Mouse (Mus musculus): ENCODE results near the gene Akap8l.
A peak's percentile ranks its signal among the peaks of the same experiment; 100 is the strongest.

Akap8l gene

DNA sequence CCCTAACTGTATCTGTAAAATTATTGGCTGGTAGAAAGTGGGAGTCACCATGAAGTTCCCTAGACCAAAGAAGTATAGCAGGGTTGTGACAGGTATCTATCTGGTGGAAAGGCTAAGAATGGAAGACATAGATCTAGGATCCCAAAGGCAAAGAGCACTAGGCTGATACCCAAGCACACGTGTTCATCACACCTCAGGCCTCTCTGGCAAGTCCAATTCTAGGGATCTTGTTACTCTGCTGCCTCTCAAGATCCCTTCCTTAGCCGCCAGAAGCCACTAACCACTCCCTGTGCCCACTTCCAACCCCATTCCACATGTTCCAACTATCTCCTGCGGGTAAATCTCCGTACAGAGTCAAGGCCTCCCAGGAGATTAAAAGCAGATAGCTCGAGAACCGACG, 30.5 kb downstream of the Akap8l start:
- DNase-seq (ENCODE audit: low spot score in 2 of 2), result peak in 1 of 2 experiments; percentile 12

DNA sequence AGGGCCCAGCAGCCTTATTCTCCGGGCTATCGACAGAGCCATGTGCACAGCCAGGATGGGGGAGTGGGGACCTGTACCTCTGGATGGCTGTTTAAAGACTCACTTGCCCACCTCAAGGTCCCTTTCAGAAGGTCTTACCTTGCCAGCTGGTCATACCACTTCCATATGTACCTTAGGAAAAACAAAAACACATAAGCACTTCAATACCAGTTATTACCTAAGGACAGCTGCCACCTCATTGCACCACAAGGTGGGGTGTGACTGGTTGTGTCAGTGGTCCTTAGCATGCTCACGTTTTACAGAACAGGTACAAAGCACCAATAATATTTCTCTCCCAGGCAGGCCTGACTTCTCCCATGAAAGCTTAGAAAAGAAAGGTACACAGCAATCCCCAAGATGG, 32.7 kb downstream of the Akap8l start:
- no peak for DNase-seq (ENCODE audit: low spot score in 2 of 2)

DNA sequence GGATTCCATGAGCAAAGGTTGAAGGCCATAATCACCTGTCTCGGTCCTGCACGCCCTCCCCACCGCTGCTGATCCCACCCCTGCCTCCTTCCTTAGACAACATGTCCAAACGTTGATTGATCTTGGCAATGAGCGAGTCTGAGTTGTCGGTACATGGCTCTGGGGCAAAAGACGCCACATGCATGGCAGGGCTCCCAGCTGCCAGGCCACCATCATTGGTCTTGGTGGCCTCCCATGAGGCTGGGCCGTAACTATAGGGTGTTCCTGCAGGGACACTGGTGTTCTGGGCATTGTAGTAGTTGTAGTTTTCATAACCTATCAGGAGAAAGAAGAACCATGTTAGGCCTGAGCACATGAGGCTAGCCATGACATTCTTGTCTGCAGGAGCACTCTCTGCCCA, 33.4 kb downstream of the Akap8l start:
- no peak for DNase-seq (ENCODE audit: low spot score in 2 of 2)

DNA sequence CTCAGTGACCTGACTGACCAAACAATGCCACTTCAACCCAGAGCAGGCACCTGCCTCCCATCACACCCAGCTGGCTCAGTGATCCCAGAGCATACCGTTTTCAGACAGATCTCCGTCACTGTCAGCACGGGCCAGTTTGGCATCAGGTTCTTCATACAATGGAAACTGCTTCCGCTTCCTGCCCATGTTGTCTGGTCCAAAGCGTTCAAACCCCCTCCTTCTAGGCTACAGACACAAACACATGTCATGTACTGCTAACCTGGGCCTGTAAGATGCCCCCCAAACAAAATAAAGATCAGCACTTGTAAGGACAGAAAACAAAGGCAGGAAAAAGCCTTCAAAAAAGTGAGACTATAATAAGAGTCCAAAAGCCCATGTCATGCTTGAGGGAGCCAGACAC, 34.8 kb downstream of the Akap8l start:
- DNase-seq (ENCODE audit: low spot score in 2 of 2), result no peak

DNA sequence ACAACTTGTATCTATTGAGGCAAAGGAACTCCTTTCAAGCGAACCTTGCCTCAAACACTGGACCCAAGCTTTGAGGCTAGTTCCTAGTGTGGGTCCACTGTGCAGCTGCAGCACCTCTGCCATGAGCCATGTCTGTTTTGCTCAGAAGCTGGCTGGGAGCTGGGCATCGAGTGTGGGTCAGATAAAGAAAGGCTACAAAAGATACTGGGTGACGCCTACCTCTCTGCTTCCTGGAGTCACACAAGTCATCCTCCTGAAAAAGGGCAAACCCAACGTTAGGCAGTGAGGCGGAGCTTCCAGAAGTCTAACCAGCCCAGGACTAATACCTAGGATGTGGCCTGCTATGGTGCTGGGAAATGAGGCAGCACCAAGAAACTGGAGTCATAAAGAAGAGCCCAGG, 36.5 kb downstream of the Akap8l start:
- no peak for DNase-seq (ENCODE audit: low spot score in 2 of 2)

DNA sequence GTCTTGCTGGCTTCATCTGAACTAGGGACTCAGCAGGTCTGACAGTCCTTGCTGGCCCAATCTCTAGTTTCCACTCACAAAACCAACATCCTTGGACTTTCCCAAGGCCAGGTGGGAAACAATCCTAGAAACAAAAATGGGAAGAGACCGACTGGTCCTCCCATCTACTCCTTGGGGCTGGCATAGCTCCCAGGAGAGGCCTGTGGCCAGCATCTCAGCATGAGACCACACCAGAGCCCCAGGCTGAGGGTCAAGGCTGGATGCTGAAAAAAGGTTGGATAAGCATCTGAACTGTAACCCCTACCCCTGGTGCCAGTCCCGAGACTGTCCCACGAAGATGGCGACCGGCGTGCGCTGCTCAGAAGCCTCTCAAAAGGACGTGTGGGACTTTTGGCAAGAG, 37.6 kb downstream of the Akap8l start:
- no peak for DNase-seq (ENCODE audit: low spot score in 2 of 2)

DNA sequence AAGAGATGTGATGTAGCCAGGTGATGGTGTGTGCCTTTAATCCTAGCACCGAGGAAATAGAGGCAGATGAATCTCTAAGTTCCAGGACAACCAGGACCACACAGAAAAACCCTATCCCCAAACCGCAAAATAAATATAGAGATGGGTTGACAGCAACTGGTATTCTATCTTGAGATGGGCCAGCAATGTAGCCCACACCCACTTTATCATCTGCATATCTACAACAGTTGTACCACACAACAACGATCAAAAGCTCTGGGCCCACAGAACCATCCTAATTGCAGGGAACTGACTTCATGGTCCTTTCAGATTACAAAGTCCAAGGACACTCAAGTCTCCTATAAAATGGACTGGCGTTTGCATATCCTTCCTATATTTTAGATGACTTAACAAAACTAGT, 42.4 kb downstream of the Akap8l start:
- DNase-seq (ENCODE audit: low spot score in 2 of 2), result no peak

DNA sequence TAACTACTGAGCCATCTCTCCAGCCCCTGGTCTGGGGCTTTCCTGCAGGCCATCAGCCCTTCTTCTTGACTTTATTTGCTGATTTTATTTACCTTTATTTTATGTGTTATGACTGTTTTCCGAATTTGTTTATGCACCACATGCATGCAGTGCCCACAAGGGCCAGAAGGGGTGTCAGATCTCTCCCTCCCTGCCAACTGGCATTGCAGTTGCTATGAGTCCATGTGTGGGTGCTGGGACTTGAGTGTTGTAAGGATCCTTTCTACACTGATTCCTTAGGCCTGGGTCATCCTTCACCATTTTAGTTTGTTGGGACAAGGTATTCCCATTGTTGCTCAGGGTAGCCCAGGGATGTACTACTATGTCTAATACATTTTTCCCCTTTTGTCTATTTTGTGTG, 52.3 kb downstream of the Akap8l start:
- DNase-seq (ENCODE audit: low spot score in 2 of 2), result no peak

DNA sequence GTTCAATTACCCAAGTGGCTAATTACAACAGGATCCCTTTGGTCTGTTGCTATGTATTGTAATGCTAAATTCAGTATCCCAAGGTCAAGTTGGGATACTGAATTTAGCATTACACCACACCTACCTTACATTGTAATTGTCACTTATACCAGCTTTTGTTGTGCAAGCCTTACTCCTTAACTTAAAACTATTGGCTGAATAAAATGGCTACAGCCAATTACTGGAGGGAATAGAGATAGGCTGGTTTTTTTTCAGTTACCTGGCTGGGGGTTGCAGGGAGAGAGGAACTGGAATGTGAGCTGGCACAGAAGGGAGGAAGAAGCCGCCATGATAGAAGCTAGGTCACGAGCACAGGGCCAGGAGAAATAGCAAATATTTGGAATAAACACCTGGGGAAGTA, 54.5 kb downstream of the Akap8l start:
- DNase-seq (ENCODE audit: low spot score in 2 of 2), result no peak

DNA sequence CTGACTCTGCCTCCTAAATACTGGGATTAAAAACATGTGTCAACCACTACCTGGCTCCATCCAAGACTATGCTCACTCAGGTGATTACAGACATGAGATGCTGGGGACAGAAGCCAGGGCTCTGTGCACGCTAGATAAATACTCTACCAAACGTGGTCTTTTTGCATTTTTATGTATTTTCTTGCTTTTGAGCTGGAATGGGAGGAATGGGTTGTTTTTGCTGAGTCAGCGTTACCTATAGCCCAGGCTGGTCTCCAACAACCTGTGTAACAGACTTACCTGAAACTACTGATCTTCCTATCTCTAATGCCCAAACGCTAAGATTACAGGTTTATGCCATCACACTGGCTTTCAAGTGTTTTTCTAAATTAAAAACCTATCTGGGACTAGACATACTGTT, 55.2 kb downstream of the Akap8l start:
- no peak for DNase-seq (ENCODE audit: low spot score in 2 of 2)

DNA sequence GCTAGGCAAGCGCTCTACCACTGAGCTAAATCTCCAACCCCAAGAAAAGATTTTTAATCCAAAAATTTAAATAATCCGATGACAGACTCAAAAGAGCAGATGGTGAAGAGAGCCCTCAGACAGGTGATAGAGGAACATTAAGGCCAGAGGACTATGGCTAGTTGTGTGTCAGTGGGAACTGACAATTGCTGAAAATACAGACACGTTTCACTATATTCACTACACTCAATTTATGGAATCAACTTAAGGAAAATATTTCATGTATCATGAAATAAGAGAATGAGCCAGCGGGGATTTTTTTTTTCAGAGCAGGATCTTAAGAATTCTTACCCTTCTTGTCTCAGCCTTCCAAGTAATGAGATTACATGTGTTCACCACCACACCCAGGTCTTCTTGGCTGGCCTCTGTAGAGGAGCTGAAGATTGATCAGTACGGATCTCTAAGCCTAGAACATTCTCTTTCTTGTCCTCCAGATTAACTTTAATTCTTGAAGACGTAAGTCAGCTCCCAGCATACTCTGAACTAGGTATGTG, 65.2 kb downstream of the Akap8l start:
- no peak for DNase-seq (ENCODE audit: low spot score in 2 of 2)

DNA sequence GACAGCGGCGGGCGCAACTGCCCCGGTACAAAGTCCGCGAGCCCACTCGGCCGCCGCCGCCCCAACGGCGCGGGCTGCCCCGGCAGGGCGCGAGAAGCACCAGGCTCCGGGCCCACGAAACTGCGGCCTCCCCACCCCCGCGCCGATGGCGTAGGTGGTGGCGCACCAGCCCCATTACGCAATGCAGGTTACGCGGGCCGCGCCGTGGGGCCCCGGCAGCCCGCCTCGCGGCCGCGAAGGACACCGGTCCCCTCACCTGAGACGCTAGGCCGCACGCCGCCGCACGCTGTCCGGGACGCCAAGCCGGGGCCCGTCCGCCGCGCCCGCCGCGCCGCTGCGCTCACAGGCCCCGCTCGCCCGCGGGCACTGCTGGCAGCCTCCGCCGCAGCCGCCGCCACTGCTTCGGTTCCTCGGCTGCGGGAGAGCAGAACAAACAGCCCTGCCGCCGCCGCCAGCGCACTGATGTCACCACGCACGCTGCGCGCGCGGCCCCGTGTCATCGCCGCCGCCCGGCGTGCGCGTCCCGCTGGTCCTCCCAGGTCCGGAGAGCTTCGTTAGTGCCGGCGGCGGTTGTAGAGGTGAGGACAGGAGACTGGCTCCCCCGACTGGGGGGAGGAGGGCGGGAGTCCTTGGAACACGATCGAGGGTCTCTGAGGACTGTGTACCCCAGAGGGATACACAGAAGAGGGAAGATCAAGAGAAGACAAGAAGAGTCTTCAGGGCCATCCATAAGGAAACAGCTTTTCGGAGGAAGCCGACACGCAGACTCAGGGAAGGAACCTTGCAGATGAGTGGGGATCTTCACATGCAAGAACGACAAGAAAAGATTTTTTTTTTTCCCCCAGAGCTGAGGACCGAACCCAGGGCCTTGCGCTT, 65.9 kb downstream of the Akap8l start, which contains the start of gene Brd4:
Gene Brd4, minus strand, starts transcription at position 461 of the 876 bp plus-strand sequence.
- DNase-seq (ENCODE audit: low spot score in 2 of 2), result peak; percentile 78 to 90

DNA sequence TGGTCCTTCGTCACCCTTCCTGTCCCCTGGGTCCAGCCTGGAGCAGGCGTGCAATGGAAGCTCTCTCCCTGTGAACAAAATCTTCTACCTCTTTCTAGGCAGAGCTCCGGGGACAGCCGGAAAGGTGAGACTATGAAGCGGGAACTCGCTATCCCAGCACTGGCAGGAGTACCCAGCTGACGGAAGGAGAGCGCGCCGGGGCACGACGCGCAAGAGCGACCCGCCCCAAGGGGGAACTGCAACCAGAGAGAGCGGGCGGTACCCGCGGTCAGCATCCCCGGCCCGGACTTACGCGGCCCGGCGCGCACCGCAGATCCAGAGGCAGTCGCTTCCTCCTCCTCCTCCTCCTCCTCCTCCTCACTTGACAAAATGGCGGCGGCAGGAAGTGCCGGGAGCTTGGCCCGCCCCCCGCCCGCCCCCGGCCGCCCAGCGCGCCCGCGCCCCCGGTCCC, 66.6 kb downstream of the Akap8l start:
- DNase-seq (ENCODE audit: low spot score in 2 of 2), result peak in 1 of 2 experiments; percentile 19

DNA sequence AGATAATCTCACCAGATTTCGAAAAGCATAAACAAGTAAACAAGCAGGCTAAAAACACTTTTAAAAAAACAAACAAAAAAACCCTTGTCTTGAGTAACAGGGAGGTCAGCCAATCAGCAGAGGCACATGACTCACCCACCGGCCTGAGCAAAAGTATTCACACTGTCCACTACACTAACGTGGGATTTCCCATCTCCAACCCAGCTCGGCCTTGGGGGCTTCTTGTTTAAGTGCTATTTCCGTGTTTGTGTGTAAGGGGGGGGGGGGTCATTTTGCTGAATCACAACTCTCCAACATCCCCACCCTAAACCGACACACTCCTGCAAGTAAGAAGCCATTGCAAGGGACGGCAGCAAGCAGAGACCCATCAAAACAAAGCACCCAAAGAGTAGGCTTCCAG, 67.1 kb downstream of the Akap8l start:
- DNase-seq (ENCODE audit: low spot score in 2 of 2), result no peak

DNA sequence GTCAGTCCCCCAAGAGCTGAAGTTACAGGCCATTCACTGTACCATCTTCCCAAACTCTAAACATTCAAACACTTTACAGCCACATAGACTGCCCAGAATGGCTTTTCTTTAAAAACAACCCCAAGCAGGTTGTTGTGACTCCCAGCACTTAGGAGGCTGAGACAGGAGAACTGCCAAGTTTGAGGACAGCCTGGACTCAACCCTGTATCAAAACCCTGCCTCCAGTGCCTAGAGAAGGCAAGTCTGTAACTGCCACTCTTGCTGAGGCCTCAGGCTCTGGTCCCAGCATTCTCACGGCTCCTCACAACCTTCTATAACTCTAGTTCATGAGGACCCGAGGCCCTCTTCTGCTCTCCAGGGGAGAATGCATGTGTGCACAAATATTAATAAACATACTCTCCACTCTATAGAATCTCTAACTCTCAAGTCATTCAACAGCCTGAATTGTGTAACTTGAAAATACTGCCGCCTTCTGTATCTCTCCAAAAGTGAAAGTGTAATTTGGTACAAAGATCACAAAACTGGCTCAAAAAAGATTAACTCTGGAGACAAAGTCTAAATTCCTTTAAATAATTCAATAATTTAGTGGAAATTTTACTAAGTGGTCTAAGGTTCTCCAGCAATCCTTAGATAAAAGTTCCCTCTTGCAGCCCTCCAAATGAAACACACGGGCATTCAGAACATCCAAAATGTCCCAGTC, 68.6 kb downstream of the Akap8l start:
- no peak for DNase-seq (ENCODE audit: low spot score in 2 of 2)

DNA sequence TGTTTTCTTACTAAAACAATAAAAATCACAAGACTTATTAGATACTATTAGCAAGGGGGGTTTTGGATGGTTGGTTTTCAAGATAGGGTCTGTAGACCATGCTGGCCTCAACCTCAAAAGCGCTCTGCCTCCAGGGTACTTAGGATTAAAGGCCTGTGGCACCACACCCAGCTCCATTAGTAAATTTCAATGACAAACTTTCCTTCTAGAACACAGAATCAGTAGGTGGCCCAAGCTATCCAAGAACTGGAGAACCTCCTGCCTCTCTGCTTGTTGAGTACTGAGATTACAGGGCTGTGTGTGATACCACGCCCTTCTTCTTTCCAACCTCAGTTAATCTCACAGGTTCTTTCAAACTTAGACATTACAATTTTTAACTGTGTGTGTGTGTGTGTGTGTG, 69.3 kb downstream of the Akap8l start:
- no peak for DNase-seq (ENCODE audit: low spot score in 2 of 2)

DNA sequence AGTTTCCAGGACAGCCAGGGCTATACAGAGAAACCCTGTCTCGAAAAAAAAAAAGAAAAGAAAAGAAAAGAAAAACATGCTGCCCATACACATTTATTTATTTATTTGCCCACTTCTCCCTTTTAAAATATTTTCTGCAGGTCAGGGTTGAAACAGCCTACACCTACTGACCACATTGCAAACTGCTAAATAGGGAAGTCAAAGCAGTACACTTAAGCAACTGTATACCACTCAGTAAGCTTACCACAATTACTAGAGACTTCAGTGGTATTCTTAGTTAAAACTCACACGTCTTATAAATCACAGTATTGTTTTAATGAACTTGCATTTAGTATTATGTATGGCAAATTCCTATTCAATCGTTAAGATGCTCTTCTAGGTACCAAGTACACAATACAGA, 69.8 kb downstream of the Akap8l start:
- no peak for DNase-seq (ENCODE audit: low spot score in 2 of 2)

DNA sequence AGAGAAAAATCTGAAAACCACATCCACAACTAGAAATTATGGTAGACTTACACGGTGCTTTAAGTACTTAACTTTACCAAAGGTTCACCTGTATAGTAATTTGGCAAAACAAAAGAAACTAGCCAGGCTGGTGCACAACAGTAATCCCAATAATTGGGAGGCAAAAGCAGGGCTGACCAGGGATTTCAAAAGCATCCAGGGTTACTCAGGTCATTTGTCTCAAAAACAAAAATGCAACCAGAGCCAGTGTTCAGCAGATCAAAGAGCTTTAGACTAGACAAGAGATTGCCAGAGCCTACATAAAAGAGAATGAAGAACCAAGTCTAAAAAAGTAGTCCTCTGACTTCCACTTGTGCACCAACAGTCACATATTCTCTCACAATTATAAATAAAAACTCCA, 73.2 kb downstream of the Akap8l start:
- no peak for DNase-seq (ENCODE audit: low spot score in 2 of 2)

DNA sequence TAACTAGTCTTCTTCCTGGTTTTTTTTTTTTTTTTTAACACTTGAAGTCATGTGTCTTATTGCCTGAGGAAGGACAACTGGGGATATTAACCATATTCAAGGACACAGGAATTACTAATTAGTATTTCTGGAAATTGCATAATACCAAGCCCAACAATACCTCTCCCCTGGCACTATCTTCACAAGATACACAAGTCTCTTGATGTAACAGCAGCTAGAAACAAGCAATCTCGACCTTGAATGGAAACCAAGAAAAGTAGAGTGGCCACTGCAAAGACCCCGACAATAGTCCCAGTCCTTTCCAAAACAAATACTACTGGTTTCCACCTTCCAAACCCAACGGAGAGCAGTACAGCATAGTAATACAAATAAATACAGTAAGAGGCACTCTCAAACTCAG, 74.8 kb downstream of the Akap8l start:
- no peak for DNase-seq (ENCODE audit: low spot score in 2 of 2)
